26 mouse cellular contexts compared by ENCODE assay signal in the genomic region with DNA sequence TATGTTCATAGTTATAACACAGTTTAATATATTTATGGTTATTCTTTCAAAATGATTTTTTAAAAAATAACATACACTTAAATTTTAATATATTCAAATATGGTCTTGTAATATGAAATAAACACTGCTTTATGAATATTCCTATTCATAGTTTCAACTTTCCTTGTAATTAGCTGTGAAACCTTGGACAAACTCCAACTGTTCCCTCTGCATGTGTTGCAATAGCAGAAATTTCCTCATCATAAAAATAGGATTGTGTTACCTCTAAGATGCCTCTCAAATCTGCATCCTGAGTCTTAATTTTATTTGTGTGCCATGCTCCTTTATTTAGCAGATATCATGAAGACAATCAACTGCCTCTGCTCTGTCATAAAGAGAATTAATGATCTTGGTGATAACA.
DNase-seq lines count a peak whose midpoint lies in the region; ATAC-seq and TF ChIP-seq lines count a peak whose summit lies in the region.
"Had no signal": no experiment of that assay in that cellular context is flagged by ENCODE, and none has a peak within 500 bp of the region (broad histone marks: within the 10 kb centered on the region; RNA-seq: fewer than 3 reads in every experiment).

No protein-coding gene starts in this region.

- no peak for ATAC-seq in embryonic facial prominence, embryonic 14.5 days (ENCODE audit: low read depth)
- no peak for ATAC-seq in lung, embryonic 14.5 days (ENCODE audit: insufficient read depth)
- ATAC-seq: forebrain, embryonic 14.5 days; forebrain, postnatal 0 days; hindbrain, embryonic 16.5 days had no signal

- intact Hi-C loops in left cerebral cortex, postnatal 14 days (cut with DNase I) = no loop called here

- H3K36me3 ChIP-seq in embryonic facial prominence, embryonic 14.5 days (ENCODE audit: control insufficient read depth, insufficient read depth, low read length) = no peaks in the 10 kb centered on the region
- no peaks in the 10 kb centered on the region for H3K36me3 ChIP-seq in embryonic facial prominence, embryonic 10.5 days (replicated peaks)
- no peaks in the 10 kb centered on the region for H3K36me3 ChIP-seq in lung, embryonic 14.5 days (ENCODE audit: insufficient read depth)
- H3K36me3 ChIP-seq: embryonic facial prominence, embryonic 13.5 days; heart, embryonic 12.5 days; heart, embryonic 15.5 days; hindbrain, embryonic 10.5 days; hindbrain, embryonic 13.5 days had no signal

- no peaks in the 10 kb centered on the region for H3K4me1 ChIP-seq in embryonic facial prominence, embryonic 14.5 days (ENCODE audit: control insufficient read depth, insufficient read depth, low read length)
- no peaks in the 10 kb centered on the region for H3K4me1 ChIP-seq in embryonic facial prominence, embryonic 10.5 days
- H3K4me1 ChIP-seq in lung, embryonic 14.5 days (ENCODE audit: insufficient read depth) = no peaks in the 10 kb centered on the region
- H3K4me1 ChIP-seq: embryonic facial prominence, embryonic 13.5 days; heart, embryonic 12.5 days; heart, embryonic 15.5 days; hindbrain, embryonic 10.5 days; hindbrain, embryonic 13.5 days had no signal

- peak; percentile 13 for DNase-seq in embryonic facial prominence, embryonic 14.5 days (ENCODE audit: low spot score)
- no peak for DNase-seq in embryonic facial prominence, embryonic 10.5 days (ENCODE audit: low spot score)
- peak; percentile 49 for DNase-seq in lung, embryonic 14.5 days
- DNase-seq in lung, postnatal 14 days = no peak
- DNase-seq in lung, postnatal 36 days = peak; percentile 44
- no peak for DNase-seq in lung, postnatal 4 days
- DNase-seq in left cerebral cortex, postnatal 14 days (ENCODE audit: low spot score in 2 of 2) = no peak
- DNase-seq in gastrocnemius, postnatal 10 days = no peak
- DNase-seq: adrenal gland, adult 8-10 months; adrenal gland, postnatal 25 days; cerebellum, adult 18-20 months; cerebellum, adult 9-10 months; cerebellum, postnatal 14 days; forebrain, postnatal 0 days; gastrocnemius, adult 2 months; gastrocnemius, postnatal 25 days; heart, adult 18-20 months; heart, postnatal 10 days; heart, postnatal 36 days had no signal

- H3K27ac ChIP-seq in embryonic facial prominence, embryonic 14.5 days (replicated peaks; ENCODE audit: low read depth, low read length) = no peak overlapping the region
- no peak overlapping the region for H3K27ac ChIP-seq in embryonic facial prominence, embryonic 10.5 days (replicated peaks)
- no peak overlapping the region for H3K27ac ChIP-seq in lung, embryonic 14.5 days (ENCODE audit: low read depth)
- H3K27ac ChIP-seq: embryonic facial prominence, embryonic 13.5 days; gastrocnemius, adult 2 months; heart, embryonic 15.5 days; hindbrain, embryonic 10.5 days; hindbrain, embryonic 13.5 days had no signal

- H3K4me2 ChIP-seq in embryonic facial prominence, embryonic 14.5 days (ENCODE audit: low read depth, low read length) = no peak overlapping the region
- no peak overlapping the region for H3K4me2 ChIP-seq in lung, embryonic 14.5 days
- H3K4me2 ChIP-seq: embryonic facial prominence, embryonic 13.5 days; heart, embryonic 12.5 days; heart, embryonic 15.5 days; hindbrain, embryonic 13.5 days had no signal

- no peak for TF ChIP-seq CTCF in lung, embryonic 14.5 days (IDR thresholded peaks at IDR 0.05; ENCODE audit: low read depth)

- H3K9ac ChIP-seq in embryonic facial prominence, embryonic 14.5 days (ENCODE audit: low read depth, low read length) = no peak overlapping the region
- no peak overlapping the region for H3K9ac ChIP-seq in lung, embryonic 14.5 days
- H3K9ac ChIP-seq: embryonic facial prominence, embryonic 13.5 days; forebrain, postnatal 0 days; heart, embryonic 12.5 days; heart, embryonic 15.5 days; hindbrain, embryonic 13.5 days had no signal

- H3K4me3 ChIP-seq in embryonic facial prominence, embryonic 14.5 days (ENCODE audit: low read depth, low read length) = no peak overlapping the region
- H3K4me3 ChIP-seq in embryonic facial prominence, embryonic 10.5 days = no peak overlapping the region
- H3K4me3 ChIP-seq in lung, embryonic 14.5 days (ENCODE audit: low read depth, low read length) = no peak overlapping the region
- H3K4me3 ChIP-seq: embryonic facial prominence, embryonic 13.5 days; gastrocnemius, adult 2 months; heart, embryonic 12.5 days; heart, embryonic 15.5 days; hindbrain, embryonic 10.5 days; hindbrain, embryonic 13.5 days had no signal

- H3K27me3 ChIP-seq in embryonic facial prominence, embryonic 14.5 days (replicated peaks; ENCODE audit: control insufficient read depth, insufficient read depth, low read length) = no peaks in the 10 kb centered on the region
- no peaks in the 10 kb centered on the region for H3K27me3 ChIP-seq in embryonic facial prominence, embryonic 10.5 days (replicated peaks; ENCODE audit: low read depth, poor library complexity, severe bottlenecking)
- H3K27me3 ChIP-seq in lung, embryonic 14.5 days (ENCODE audit: insufficient read depth, low read length) = no peaks in the 10 kb centered on the region
- H3K27me3 ChIP-seq: embryonic facial prominence, embryonic 13.5 days; heart, embryonic 12.5 days; heart, embryonic 15.5 days; hindbrain, embryonic 13.5 days had no signal

- no peaks in the 10 kb centered on the region for H3K9me3 ChIP-seq in embryonic facial prominence, embryonic 14.5 days (ENCODE audit: control insufficient read depth, low read length)
- H3K9me3 ChIP-seq in embryonic facial prominence, embryonic 10.5 days = no peaks in the 10 kb centered on the region
- no peaks in the 10 kb centered on the region for H3K9me3 ChIP-seq in lung, embryonic 14.5 days (ENCODE audit: low read depth, low read length)
- H3K9me3 ChIP-seq: embryonic facial prominence, embryonic 13.5 days; heart, embryonic 12.5 days; heart, embryonic 15.5 days; hindbrain, embryonic 10.5 days; hindbrain, embryonic 13.5 days had no signal

Comparison
In these comparisons a context has a peak if more than half of its experiments do, and no peak if none do; other contexts are left out.
1. DNase-seq: peak in embryonic facial prominence, embryonic 14.5 days (single experiment), lung, embryonic 14.5 days (single experiment) and lung, postnatal 36 days (single experiment); none in embryonic facial prominence, embryonic 10.5 days (single experiment), lung, postnatal 14 days (single experiment), lung, postnatal 4 days (0 of 2), left cerebral cortex, postnatal 14 days (0 of 2) and gastrocnemius, postnatal 10 days (single experiment).